Mouse (Mus musculus): Measurements from ENCODE around the gene Clcn1.

Gene Clcn1

GRCm38 (mm10) chr6:42364607-42365006 lies 78.1 kb downstream of the Clcn1 start:
- no peak for DNase-seq (ENCODE audit: low read depth, low spot score)

DNA sequence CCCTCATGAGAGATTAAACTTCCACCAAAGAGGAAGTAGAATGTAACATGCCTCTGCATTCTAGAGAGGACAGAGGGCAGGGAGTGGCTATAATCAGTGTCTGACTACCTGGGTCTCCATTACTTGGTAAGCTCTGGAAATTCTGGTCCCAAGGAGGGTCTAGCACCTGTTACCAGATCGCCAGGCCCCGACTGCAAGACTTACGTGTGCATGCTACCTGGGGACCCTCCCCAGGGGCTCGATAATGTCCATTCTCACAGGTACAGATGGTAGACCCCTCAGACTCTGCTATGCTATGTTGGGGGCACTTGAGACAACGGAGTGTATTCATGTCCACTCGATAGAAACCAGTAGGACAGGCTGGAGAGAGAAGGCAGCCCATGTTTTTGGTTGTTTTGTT lies 78.7 kb downstream of the Clcn1 start:
- no peak for DNase-seq (ENCODE audit: low read depth, low spot score)

All from R1 (cell line).